In the genomic region with DNA sequence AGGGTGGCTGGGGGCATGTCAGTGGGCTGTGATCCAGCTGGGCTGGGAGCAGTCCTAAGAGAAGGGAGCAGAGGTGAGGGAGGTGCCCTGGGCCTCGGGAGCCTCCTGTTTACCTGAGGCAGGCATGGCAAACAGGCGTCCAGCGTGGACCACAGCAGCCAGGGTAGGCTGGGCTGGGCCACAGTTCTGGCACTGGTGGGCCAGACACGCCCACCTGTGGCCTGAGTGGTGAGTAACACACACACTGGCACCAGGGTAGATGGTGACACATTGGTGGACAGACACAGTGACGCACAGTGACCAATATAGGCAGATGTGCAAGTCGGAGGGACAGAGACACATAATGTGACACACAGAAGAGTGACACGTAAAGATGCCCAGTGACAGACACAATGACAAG, we compare ENCODE assay signal across 30 mouse cellular contexts. TPM values are rescaled to one million over a fixed set of nuclear protein-coding genes. Genes with fewer than 3 reads are reported as not detected.
DNase-seq lines count a peak whose midpoint lies in the region; ATAC-seq and TF ChIP-seq lines count a peak whose summit lies in the region.
"Had no signal": no experiment of that assay in that cellular context is flagged by ENCODE, and none has a peak within 500 bp of the region (broad histone marks: within the 10 kb centered on the region; RNA-seq: fewer than 3 reads in every experiment).

No protein-coding gene starts in this region.

- no peak overlapping the region for H3K4me3 ChIP-seq in liver, postnatal 0 days (ENCODE audit: low read depth, low read length)
- no peak overlapping the region for H3K4me3 ChIP-seq in heart, embryonic 12.5 days
- H3K4me3 ChIP-seq: forebrain, embryonic 10.5 days; heart, embryonic 15.5 days; hindbrain, embryonic 15.5 days; left cerebral cortex, adult 2 months; limb, embryonic 15.5 days; neural tube, embryonic 15.5 days had no signal

- no peak overlapping the region for H3K4me2 ChIP-seq in liver, postnatal 0 days (ENCODE audit: low read depth, low read length)
- no peak overlapping the region for H3K4me2 ChIP-seq in heart, embryonic 12.5 days
- H3K4me2 ChIP-seq: heart, embryonic 15.5 days; hindbrain, embryonic 15.5 days; limb, embryonic 15.5 days; midbrain, embryonic 11.5 days; neural tube, embryonic 15.5 days had no signal

- peaks cover 32% of the 10 kb centered on the region for H3K4me1 ChIP-seq in liver, postnatal 0 days (ENCODE audit: insufficient read depth)
- H3K4me1 ChIP-seq in heart, embryonic 12.5 days (replicated peaks), result peaks cover 34% of the 10 kb centered on the region

- 54% methylated on average over 7 of the region's 7 CpGs for WGBS in liver, postnatal 0 days (ENCODE audit: insufficient replicate concordance)
- 77% methylated on average over 7 of the region's 7 CpGs for WGBS in heart, embryonic 12.5 days

- peaks cover 14% of the 10 kb centered on the region; the same call in 1 of the 2 replicates for H3K36me3 ChIP-seq in liver, postnatal 0 days (replicated peaks; ENCODE audit: insufficient read depth, low read length)
- peaks cover 15% of the 10 kb centered on the region for H3K36me3 ChIP-seq in heart, embryonic 12.5 days

- ATAC-seq in cerebellum, adult (ENCODE audit: insufficient number of reproducible peaks, low FRiP score, low TSS enrichment), result no peak
- ATAC-seq in liver, postnatal 0 days, result peak; percentile 73
- no peak for ATAC-seq in heart, embryonic 12.5 days (ENCODE audit: insufficient number of reproducible peaks, low FRiP score)

- H3K9me3 ChIP-seq in liver, postnatal 0 days (ENCODE audit: low read length), result no peaks in the 10 kb centered on the region
- no peaks in the 10 kb centered on the region for H3K9me3 ChIP-seq in heart, embryonic 12.5 days (replicated peaks)
- H3K9me3 ChIP-seq: forebrain, embryonic 10.5 days; heart, embryonic 15.5 days; hindbrain, embryonic 15.5 days; limb, embryonic 15.5 days; neural tube, embryonic 15.5 days had no signal

- H3K27me3 ChIP-seq in liver, postnatal 0 days (ENCODE audit: insufficient read depth, low read length), result no peaks in the 10 kb centered on the region
- no peaks in the 10 kb centered on the region for H3K27me3 ChIP-seq in heart, embryonic 12.5 days (replicated peaks)
- H3K27me3 ChIP-seq: heart, embryonic 15.5 days; hindbrain, embryonic 15.5 days; limb, embryonic 15.5 days; neural tube, embryonic 15.5 days had no signal

- peak; percentile 37 for DNase-seq in cerebellum, adult 9-10 months
- DNase-seq in right cerebral cortex, postnatal 10 days (ENCODE audit: low spot score in 2 of 2), result peak; percentile 25 to 34
- DNase-seq in right cerebral cortex, postnatal 25 days, result no peak
- DNase-seq in liver, postnatal 0 days, result peak; percentile 71
- DNase-seq in kidney, postnatal 4 days, result no peak
- DNase-seq: gastrocnemius, postnatal 25 days; heart, adult 18-20 months; heart, postnatal 36 days; kidney, adult 2 months; lung, postnatal 4 days; right cerebral cortex, adult 18-20 months; thymus, adult 2 months had no signal

- H3K9ac ChIP-seq in liver, postnatal 0 days (replicated peaks), result no peak overlapping the region
- H3K9ac ChIP-seq in heart, embryonic 12.5 days, result no peak overlapping the region
- H3K9ac ChIP-seq: heart, embryonic 15.5 days; hindbrain, embryonic 15.5 days; limb, embryonic 15.5 days; neural tube, embryonic 15.5 days had no signal

- no peak for TF ChIP-seq EP300 in liver, postnatal 0 days (IDR thresholded peaks at IDR 0.05; ENCODE audit: low read depth)

- no peak for TF ChIP-seq CTCF in liver, postnatal 0 days (IDR thresholded peaks at IDR 0.05; ENCODE audit: low read depth)

- peak overlapping the region; percentile 95 for H3K27ac ChIP-seq in liver, postnatal 0 days (ENCODE audit: low read depth)
- no peak overlapping the region for H3K27ac ChIP-seq in heart, embryonic 12.5 days (ENCODE audit: poor library complexity, severe bottlenecking)
- H3K27ac ChIP-seq: forebrain, embryonic 10.5 days; heart, embryonic 15.5 days; hindbrain, embryonic 15.5 days; kidney, postnatal 0 days; left cerebral cortex, adult 2 months; neural tube, embryonic 15.5 days had no signal

RNA-seq across cellular contexts. Expression of gene Irf2bp1, which starts 6.7 kb away (rescaled TPM):
- 6.3 and 8.8 TPM in 2 replicates for polyA plus RNA-seq in liver, postnatal 0 days (2015; fragmentation: Nextera tagmentation; extraction: Ambion mirVana)
- 21.3 and 22.8 TPM in 2 replicates for polyA plus RNA-seq in heart, embryonic 12.5 days (2016; fragmentation: Nextera tagmentation; extraction: Ambion mirVana)

RNA-seq across cellular contexts. Expression of gene Foxa3, which starts 12.8 kb away (rescaled TPM):
- polyA plus RNA-seq in liver, postnatal 0 days (2015; fragmentation: Nextera tagmentation; extraction: Ambion mirVana), result 61.0 and 84.0 TPM in 2 replicates
- 0.37 TPM in 1 of 2 replicates, not detected in the other for polyA plus RNA-seq in heart, embryonic 12.5 days (2016; fragmentation: Nextera tagmentation; extraction: Ambion mirVana)
- polyA plus RNA-seq: cerebellum, adult 2 months; embryonic facial prominence, embryonic 11.5 days; forebrain, embryonic 10.5 days; hindbrain, embryonic 15.5 days; midbrain, embryonic 11.5 days; midbrain, postnatal 0 days; urinary bladder, adult 2 months had no signal

RNA-seq across cellular contexts. Expression of gene Sympk, which starts 13.6 kb away (rescaled TPM):
- polyA plus RNA-seq in liver, postnatal 0 days (2015; fragmentation: Nextera tagmentation; extraction: Ambion mirVana), result 6.9 and 7.1 TPM in 2 replicates
- 33.2 TPM in 2 replicates for polyA plus RNA-seq in heart, embryonic 12.5 days (2016; fragmentation: Nextera tagmentation; extraction: Ambion mirVana)

RNA-seq across cellular contexts. Expression of gene Mypop, which starts 19.5 kb away (rescaled TPM):
- 0.39 and 0.55 TPM in 2 replicates for polyA plus RNA-seq in liver, postnatal 0 days (2015; fragmentation: Nextera tagmentation; extraction: Ambion mirVana)
- 2.7 and 3.0 TPM in 2 replicates for polyA plus RNA-seq in heart, embryonic 12.5 days (2016; fragmentation: Nextera tagmentation; extraction: Ambion mirVana)

RNA-seq across cellular contexts. Expression of gene Nanos2, which starts 23.4 kb away (rescaled TPM):
- polyA plus RNA-seq in liver, postnatal 0 days (2015; fragmentation: Nextera tagmentation; extraction: Ambion mirVana), result not detected in 2 replicates
- polyA plus RNA-seq in heart, embryonic 12.5 days (2016; fragmentation: Nextera tagmentation; extraction: Ambion mirVana), result not detected in 2 replicates
- polyA plus RNA-seq: embryonic facial prominence, embryonic 11.5 days; heart, embryonic 15.5 days; intestine, embryonic 14.5 days; kidney, adult 2 months; limb, embryonic 15.5 days; lung, embryonic 16.5 days; small intestine, adult 2 months; stomach, embryonic 16.5 days; urinary bladder, adult 2 months had no signal

Comparison
In these comparisons a context has a peak if more than half of its experiments do, and no peak if none do; other contexts are left out.
1. DNase-seq: peak in cerebellum, adult 9-10 months (single experiment), right cerebral cortex, postnatal 10 days (2 of 2) and liver, postnatal 0 days (single experiment); none in right cerebral cortex, postnatal 25 days (single experiment) and kidney, postnatal 4 days (0 of 2).
2. RNA of gene Foxa3, which starts 12.8 kb away (polyA plus RNA-seq): 61.0 to 84.0 TPM in liver, postnatal 0 days; 0.37 TPM in heart, embryonic 12.5 days; every median in the first group is over 10 times any median in the second.